Mouse (Mus musculus) erythroblast, embryonic 14.5 days (primary cell): Measurements from ENCODE around the gene Snx33. TPM values are rescaled to one million over a fixed set of nuclear protein-coding genes. Genes with fewer than 3 reads are reported as not detected.

Experiments used
- H3K27me3 ChIP-seq: 2 replicates; pipeline ENCODE4 v1.6.1; 2012; ENCODE audit warnings: inconsistent platforms; ENCODE audit not compliant: control insufficient read depth
- H3K36me3 ChIP-seq: 2 replicates; pipeline ENCODE4 v1.6.1; 2012; ENCODE audit warnings: mild to moderate bottlenecking, inconsistent platforms; ENCODE audit not compliant: control insufficient read depth
- H3K4me1 ChIP-seq: 2 replicates; pipeline ENCODE4 v1.6.1; 2012; ENCODE audit warnings: inconsistent platforms; ENCODE audit not compliant: control insufficient read depth
- H3K4me3 ChIP-seq: replicated peaks from 2 replicates; pipeline ENCODE3; 2012; ENCODE audit warnings: moderate library complexity, mild to moderate bottlenecking, inconsistent platforms
- H3K9me3 ChIP-seq: 2 replicates; pipeline ENCODE4 v1.6.1; 2012; ENCODE audit warnings: low read length, inconsistent platforms, mixed read lengths; ENCODE audit not compliant: control insufficient read depth
- GATA1 ChIP-seq: IDR thresholded peaks from 2 replicates; pipeline ENCODE4 v1.6.1; 2012; ENCODE audit warnings: low read length, inconsistent platforms, mixed read lengths
- TAL1 ChIP-seq: IDR thresholded peaks from 3 replicates; pipeline ENCODE4 v1.6.1; 2012; ENCODE audit warnings: low read length, inconsistent platforms, mixed read lengths
- polyA plus RNA-seq: library from polyadenylated mRNA; stranded (reverse); fragments of >175 nt; gene quantifications from 2 replicates; pipeline ENCODE4 v1.2.3, GENCODE M21; 2012

Snx33 gene
- polyA plus RNA-seq, 1 experiment = not detected

DNA sequence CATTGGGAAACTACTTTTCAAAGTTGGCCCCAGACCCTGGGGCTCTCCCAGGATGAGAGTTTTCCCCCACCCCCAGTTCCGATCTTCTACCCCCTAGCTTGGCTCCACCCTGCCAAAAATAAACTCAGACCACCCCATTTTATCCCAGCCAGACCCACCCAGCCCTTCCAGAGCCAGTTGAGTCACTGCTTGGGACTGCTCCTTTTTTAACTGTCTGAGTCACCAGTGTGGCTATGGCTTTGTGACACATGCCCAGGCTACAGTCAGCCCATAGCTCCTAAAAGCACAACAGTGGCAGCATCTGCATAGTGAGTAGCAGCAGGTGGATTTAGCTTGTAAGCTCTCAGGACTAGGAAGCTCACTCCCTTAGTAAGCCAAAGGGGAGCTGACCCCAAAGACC is 55.1 kb downstream of the Snx33 start:
- TF ChIP-seq GATA1 (no peak), TAL1 (no peak)
- H3K36me3 ChIP-seq = no peaks in the 10 kb centered on the region
- no peaks in the 10 kb centered on the region for H3K27me3 ChIP-seq
- H3K9me3 ChIP-seq = no peaks in the 10 kb centered on the region
- no peaks in the 10 kb centered on the region for H3K4me1 ChIP-seq
- no peak overlapping the region for H3K4me3 ChIP-seq

DNA sequence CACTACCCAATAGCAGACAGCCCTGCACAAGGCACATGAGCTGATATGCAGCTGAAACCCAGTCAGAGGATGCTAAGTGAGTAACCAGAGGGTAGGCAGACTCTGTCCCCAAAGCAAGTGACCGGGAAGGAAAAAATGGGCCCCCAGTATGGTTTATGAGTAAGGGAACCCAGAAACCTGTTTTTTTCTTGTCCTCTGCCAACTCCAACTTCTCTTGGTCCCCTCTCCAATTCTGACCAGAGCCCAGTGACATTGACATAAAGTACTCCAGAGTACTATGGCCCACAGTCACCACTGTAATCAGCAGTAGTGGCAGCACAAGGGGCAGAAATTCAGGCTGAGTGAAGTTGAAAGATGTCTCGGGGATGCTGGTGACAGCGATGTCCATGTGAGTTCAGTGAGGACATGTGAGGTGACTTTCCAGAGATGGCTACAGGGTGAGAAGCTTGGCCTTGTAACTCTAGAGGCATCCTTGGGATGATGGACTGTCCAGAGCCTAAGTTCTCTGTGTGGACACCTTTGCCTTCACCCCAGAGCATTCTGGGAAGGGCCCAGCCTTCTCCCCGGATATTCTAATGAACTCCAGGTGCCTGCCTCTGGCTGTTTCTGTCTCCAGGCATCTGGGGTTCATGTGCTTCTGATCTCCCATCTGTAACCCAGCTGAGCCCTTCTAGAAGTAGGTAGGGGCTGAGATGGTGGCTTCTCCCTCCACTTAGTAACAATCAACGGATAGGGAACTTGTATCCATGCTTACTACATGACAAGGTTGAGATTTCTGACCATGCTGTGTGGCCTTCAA is 55.9 kb downstream of the Snx33 start:
- no peaks in the 10 kb centered on the region for H3K4me1 ChIP-seq
- H3K9me3 ChIP-seq = no peaks in the 10 kb centered on the region
- no peaks in the 10 kb centered on the region for H3K36me3 ChIP-seq
- TF ChIP-seq GATA1 (no peak), TAL1 (no peak)
- H3K4me3 ChIP-seq = no peak overlapping the region
- H3K27me3 ChIP-seq = no peaks in the 10 kb centered on the region

DNA sequence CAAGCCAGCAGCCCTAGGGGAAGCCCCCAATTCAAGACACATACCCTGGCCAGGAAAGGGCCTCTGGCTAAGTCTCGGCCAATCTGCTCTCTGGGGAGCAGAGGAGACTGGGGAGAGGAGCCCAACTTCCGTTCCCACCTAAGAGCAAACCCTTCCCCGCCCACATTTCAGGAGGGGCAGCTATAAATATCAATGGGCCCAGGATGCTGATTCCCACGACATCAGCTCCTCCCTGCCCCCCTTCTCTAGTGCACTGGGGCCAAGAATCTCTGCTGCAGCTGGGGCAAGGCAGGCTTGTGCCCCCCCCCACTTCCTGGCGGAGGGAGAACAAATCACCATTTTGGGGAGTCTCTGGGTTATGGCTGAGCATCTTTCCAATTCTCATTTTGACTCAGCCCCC is 57.0 kb downstream of the Snx33 start:
- Histone ChIP-seq H3K4me3 (no peak overlapping the region), H3K36me3 (no peaks in the 10 kb centered on the region), H3K9me3 (no peaks in the 10 kb centered on the region), H3K4me1 (no peaks in the 10 kb centered on the region), H3K27me3 (no peaks in the 10 kb centered on the region)
- TF ChIP-seq GATA1 (no peak), TAL1 (no peak)

DNA sequence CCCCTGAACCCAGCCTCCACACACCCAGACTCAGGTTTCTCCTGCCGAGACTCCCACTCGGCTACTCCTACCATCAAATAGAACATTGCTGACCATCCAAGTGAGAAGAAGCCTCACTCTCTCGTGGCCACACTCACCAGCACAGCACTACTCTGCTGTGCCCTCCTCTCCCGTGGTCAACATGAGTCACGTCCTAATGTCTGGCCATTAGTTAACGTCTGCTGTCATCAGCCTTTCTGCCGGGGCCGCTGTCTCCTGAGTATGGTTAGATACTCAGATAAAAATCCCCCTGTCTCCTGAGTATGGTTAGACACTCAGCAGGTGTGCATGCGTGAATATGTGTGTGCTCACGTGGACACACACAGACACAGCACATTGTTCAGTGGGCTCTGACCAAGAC is 57.4 kb downstream of the Snx33 start:
- Histone ChIP-seq H3K9me3 (no peaks in the 10 kb centered on the region), H3K36me3 (no peaks in the 10 kb centered on the region), H3K4me1 (no peaks in the 10 kb centered on the region), H3K27me3 (peaks cover under 1% of the 10 kb centered on the region; the same call in 1 of the 2 replicates), H3K4me3 (no peak overlapping the region)
- TF ChIP-seq TAL1 (no peak), GATA1 (no peak)

DNA sequence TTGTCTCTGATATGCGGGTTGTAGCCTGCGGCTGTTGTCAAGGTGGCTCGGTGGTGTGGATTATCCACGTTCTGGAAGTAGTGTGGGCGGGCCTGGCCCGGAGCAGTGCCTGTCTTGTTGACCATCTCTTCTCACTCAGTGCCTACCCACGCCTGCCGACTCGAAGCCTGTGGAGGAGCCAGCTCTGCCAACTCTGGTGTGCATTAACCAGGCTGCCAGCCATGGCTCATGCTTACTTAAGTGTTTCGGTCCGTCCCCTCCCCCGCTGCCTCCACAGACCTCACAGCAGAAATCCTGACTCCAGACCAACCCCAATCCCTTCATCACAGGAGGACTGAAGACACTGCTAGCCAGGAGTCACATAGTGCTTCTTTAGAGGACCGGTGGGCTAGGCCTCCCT is 58.6 kb downstream of the Snx33 start:
- Histone ChIP-seq H3K27me3 (peaks cover 12% of the 10 kb centered on the region), H3K4me3 (no peak overlapping the region), H3K36me3 (no peaks in the 10 kb centered on the region), H3K9me3 (no peaks in the 10 kb centered on the region), H3K4me1 (no peaks in the 10 kb centered on the region)
- TF ChIP-seq TAL1 (no peak), GATA1 (no peak)

DNA sequence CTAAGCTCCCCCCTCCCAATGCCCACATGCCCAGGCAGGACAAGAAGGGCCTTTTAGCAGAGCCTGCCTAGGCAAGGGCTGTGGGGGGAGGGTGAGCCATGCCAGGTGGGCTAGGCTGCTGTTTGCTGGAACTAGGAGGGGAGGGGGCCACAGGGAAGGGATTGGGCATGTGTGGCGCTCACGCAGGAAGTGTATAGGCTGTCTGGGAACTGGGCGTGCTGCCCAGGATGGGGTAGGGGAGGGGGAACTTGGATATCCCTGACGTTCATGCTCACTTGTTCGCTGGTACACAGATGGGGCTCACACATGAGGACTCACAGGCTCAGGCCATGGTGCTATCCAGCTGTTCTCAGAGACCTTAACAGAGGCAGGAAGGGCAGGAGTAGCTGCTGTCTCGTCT is 59.9 kb downstream of the Snx33 start:
- TF ChIP-seq TAL1 = no peak
- no peak for TF ChIP-seq GATA1
- Histone ChIP-seq H3K4me3 (no peak overlapping the region), H3K4me1 (no peaks in the 10 kb centered on the region), H3K27me3 (peaks cover 21% of the 10 kb centered on the region), H3K36me3 (no peaks in the 10 kb centered on the region), H3K9me3 (no peaks in the 10 kb centered on the region)

Other genes starting within 250 kb of the Snx33 start
- gene Lingo1, start 131.9 kb downstream of the Snx33 start, polyA plus RNA-seq = not detected in 2 replicates
- gene Odf3l1, start 63.7 kb downstream of the Snx33 start, polyA plus RNA-seq = not detected in 2 replicates
- gene Cspg4, start 63.3 kb downstream of the Snx33 start, polyA plus RNA-seq = not detected in 2 replicates
- 5.7 TPM in 2 replicates for gene Imp3, start 9.1 kb upstream of the Snx33 start, polyA plus RNA-seq
- 0.11 TPM in 1 of 2 replicates, not detected in the other for gene Snupn, start 22.5 kb upstream of the Snx33 start, polyA plus RNA-seq
- gene Ptpn9, start 66.6 kb upstream of the Snx33 start, polyA plus RNA-seq = 0.21 and 0.24 TPM in 2 replicates
- gene Sin3a, start 143.7 kb upstream of the Snx33 start, polyA plus RNA-seq = 0.63 and 0.75 TPM in 2 replicates
- 4.7 and 5.2 TPM in 2 replicates for gene Man2c1, start 202.3 kb upstream of the Snx33 start, polyA plus RNA-seq
- 0.10 and 0.19 TPM in 2 replicates for gene Neil1, start 219.9 kb upstream of the Snx33 start, polyA plus RNA-seq
- gene Commd4, start 230.0 kb upstream of the Snx33 start, polyA plus RNA-seq = 3.9 and 4.1 TPM in 2 replicates